Mouse (Mus musculus) embryo, embryonic 10.5 days (tissue): Measurements from ENCODE around the gene Aaas.
A peak's percentile ranks its signal among the peaks of the same experiment; 100 is the strongest.

ENCODE experiments used
- DNase-seq: peaks from one replicate; pipeline ENCODE4 v3.0.0-alpha.2; 2015; ENCODE audit warnings: low spot score

Gene Aaas

DNA sequence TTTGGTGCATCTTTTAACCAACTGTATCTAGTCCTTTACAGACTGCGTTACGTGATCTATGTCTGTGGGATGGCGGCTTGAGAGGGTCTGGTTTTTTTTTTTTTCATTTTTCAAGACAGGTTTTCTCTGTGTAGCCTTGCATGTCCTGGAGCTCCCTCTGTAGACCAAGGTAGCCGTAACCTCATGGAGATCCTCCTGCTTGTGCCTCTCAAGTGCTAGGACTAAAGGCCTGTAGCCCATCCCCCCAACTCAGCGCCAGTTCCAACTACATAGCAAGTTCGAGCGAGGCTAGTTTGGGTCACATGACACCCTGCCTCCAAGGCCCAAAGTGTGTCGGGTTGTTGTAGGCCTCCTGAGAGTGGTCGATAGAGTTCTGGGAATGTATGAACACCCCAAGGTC is 41.9 kb downstream of the Aaas start:
- DNase-seq: no peak

DNA sequence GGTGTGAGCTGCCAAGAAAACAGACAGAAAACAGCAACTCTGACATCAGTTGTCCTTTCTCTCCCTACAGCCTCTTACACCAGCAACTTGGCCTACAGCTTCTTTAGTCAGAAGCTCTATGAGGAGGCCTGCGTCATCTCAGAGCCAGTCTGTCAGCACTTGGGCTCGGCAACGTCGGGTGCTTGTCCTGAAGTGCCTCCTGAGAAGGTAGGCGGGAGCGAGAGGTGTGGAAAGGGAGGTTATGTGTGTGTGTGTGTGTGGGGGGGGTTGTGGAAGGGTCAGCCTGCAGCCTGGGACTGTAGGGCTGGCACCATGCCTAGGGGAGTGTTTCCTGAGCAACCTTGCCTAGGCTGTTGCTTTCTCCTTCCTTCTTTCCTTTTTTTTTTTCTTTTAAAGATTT is 48.0 kb downstream of the Aaas start:
- no peak for DNase-seq

DNA sequence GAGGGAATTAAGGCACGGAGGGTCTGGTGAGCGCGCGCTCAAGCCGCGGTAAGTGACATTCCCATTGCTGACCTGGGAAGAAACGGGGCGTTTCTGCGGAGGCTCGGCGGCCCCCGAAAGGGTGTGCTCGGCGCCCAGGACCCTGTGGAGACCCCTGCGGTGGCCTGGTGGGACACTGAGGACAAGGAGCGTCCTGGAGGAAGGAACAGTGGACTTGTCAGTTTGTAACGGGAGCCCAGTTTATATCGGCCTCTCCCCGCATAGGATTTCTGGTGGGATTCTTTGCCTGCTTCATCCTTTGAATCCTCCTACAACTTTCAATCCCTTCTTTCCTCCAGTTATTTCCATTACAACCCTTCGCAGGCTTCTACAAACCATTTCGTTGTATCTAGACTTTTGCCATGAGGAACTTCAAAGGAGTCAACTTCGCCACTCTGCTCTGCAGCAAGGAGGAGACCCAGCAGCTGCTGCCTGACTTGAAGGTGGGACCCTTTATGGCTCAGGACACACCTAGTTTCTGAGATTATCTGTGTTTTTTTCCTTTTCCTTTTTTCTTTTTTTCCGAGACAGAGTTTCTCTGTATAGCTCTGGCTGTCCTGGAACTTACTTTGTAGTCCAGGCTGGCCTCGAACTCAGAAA is 54.1 kb downstream of the Aaas start:
- DNase-seq: no peak

DNA sequence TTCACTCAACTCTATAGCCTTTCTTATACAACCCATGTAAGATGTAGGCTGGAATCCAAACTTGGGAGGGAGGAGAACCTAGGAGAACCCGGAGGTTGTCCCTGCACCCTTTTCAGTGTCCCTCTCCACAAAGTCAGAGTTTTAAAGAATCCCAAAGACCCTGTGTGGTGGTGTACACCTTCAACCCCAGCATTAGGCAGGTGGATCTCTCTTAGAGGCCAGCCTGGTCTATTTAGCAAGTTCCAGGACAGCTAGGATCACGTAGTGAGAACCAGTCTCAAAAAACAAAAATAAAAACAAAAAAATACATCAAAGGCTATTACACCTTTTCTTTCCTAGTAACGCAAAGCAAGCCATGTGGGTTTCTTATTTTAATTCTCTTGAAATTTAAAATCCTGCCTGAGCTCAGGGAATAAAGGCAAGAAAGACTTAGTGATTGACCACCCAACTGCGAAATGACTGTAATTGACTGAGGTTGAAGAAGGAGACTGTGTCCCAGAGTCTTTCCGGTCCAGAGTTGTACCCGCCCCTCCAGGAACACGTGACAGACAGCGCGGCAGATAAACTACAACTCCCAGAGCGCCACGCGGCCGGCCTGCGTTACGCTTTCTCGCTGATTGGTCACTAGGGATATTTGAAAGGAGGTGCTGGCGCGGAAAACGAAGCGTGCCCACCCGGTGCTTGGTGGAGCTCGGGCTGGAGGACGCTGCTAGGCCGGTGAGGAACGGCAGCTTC is 54.8 kb downstream of the Aaas start, which contains the start of gene Espl1:
Gene Espl1 (plus strand): TSS at position 634 of the 735 bp plus-strand sequence.
- peak; percentile 99 for DNase-seq
